Mouse (Mus musculus) ES-E14 (cell line): Measurements from ENCODE around the gene Ppp1r1c.

ENCODE experiments used
- CHD2 ChIP-seq: IDR thresholded peaks from 2 replicates; pipeline ENCODE4 v1.6.1; 2014; ENCODE audit warnings: mild to moderate bottlenecking, low read depth, low read length, inconsistent platforms
- HCFC1 ChIP-seq: IDR thresholded peaks from 2 replicates; pipeline ENCODE4 v1.6.1; 2012; ENCODE audit warnings: low read length, inconsistent platforms, borderline replicate concordance; ENCODE audit not compliant: insufficient read depth
- MAFK ChIP-seq: IDR thresholded peaks from 2 replicates; pipeline ENCODE4 v1.6.1; 2014; ENCODE audit warnings: mild to moderate bottlenecking, low read depth, low read length, inconsistent platforms; ENCODE audit not compliant: insufficient read depth
- ZNF384 ChIP-seq: IDR thresholded peaks from 2 replicates; pipeline ENCODE4 v1.6.1; 2012; ENCODE audit warnings: low read depth, low read length, inconsistent platforms

DNA sequence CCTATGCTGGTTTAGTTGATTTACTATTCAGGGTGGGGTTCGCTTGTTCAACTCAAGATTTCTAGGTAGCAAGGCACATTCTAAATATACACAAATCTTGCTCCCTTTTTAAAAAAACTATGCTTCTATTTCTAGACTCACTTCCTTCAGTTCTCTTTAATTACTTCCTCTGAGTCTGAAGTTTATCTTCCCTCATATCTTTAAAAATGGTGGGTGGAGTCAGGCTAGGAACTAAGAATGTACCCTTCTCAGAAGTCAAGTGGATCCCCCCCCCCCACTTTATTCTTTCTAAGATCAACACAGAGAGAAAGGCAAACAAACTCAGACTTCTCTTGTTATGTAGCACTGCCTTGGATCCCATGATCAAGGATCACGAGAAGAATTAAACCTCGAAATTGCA, 57.5 kb downstream of the Ppp1r1c start:
- no peak for TF ChIP-seq ZNF384
- no peak for TF ChIP-seq CHD2
- TF ChIP-seq MAFK, result no peak
- no peak for TF ChIP-seq HCFC1
